Mouse (Mus musculus) erythroblast, embryonic 14.5 days (primary cell): Measurements from ENCODE around the gene Slc15a2.

Experiments
- GATA1 ChIP-seq: IDR thresholded peaks from 2 replicates; pipeline ENCODE4 v1.6.1; 2012; ENCODE audit warnings: low read length, inconsistent platforms, mixed read lengths
- TAL1 ChIP-seq: IDR thresholded peaks from 3 replicates; pipeline ENCODE4 v1.6.1; 2012; ENCODE audit warnings: low read length, inconsistent platforms, mixed read lengths

DNA sequence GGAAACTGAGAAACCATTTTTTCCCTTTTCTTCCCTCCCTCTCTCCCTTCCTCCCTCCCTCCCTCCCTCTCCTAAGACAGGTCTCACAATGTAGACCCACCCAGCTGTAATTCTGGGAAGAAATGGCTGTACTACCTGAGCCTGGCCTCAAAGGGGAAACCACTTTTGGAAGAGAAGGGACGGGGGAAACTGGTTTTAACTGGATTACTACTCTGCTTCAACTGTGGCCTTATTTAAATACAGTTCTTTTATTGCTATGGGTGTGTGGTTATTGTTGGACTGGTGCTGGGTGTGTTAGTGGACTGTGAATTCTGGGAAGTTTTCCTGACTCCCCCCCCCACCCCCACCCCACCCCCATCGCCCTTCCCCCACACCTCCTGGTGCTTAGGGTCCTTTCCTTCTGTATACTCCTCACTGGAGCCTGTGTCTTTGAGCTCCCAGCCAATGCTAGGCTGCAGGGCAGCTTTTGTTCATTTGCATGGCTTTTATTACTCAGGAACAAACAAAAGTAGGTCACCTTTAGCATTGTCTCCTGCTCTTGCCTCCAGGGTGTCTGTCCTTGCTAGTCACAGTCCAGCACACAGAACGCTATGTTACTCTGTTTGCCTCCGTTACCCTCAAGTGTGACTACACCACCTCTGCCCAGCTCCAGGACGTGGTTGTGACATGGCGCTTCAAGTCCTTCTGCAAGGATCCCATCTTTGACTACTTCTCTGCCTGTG lies 76.9 kb downstream of the Slc15a2 start:
- no peak for TF ChIP-seq TAL1
- TF ChIP-seq GATA1, result no peak
